Mouse (Mus musculus): ENCODE measurements around the gene Castor1. TPM values are rescaled to one million over a fixed set of nuclear protein-coding genes. Genes with fewer than 3 reads are reported as not detected.

The Castor1 gene
- polyA plus RNA-seq, 1 experiment from 2014 or later, result 1.7 TPM

DNA sequence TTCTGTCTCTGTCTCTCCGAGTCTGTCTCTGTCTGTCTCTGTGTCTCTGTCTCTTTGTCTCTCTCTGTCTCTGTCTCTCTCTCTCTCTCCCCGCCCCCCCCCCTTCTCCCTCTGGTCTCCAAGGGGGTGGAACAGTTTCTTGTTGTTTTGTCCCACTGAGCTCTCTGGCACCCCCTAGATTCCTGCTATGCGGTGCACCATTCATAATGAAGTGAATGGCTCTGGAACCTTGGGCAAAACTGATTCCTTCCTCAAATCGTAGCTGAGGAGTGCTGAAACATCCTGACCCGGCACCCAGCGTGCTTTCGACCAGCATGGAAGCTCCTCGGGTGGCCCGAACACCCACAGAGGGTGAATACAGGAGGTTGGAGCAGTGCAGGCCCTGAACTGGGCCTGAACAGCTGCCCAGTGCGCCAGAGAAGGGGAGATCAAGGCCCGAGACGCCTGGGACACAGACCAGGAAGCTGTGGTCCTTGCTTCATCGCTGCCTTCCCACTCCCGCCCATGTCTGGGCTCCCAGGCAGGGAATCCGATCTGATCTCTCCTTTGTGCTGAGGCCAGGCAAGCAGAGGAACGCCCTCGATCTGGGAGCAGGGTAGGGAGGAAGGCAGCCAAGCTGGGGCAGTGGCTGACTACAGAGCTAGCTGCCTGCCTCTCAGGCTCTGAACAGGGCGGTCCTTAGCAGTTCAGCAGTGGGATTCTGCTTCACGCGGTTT, 52.9 kb downstream of the Castor1 start:
- H3K4me2 ChIP-seq (ENCODE audit: low read depth, low read length), result no peak overlapping the region
- no peaks in the 10 kb centered on the region for H3K36me3 ChIP-seq (ENCODE audit: control insufficient read depth, insufficient read depth)
- H3K27ac ChIP-seq (ENCODE audit: low read length), result no peak overlapping the region
- no peak for ATAC-seq (ENCODE audit: low read depth)
- H3K9me3 ChIP-seq (replicated peaks; ENCODE audit: control insufficient read depth, low read length), result no peaks in the 10 kb centered on the region
- H3K27me3 ChIP-seq (ENCODE audit: control insufficient read depth, insufficient read depth, low read depth, low read length), result peaks cover 40% of the 10 kb centered on the region
- H3K4me3 ChIP-seq (ENCODE audit: low read depth, low read length), result no peak overlapping the region
- H3K9ac ChIP-seq (ENCODE audit: low read depth, low read length), result no peak overlapping the region
- no peaks in the 10 kb centered on the region; the same call in none of the 2 replicates for H3K4me1 ChIP-seq (ENCODE audit: control insufficient read depth, low read depth, low read length)
- WGBS (ENCODE audit: insufficient replicate concordance), result 27% methylated on average over 20 of the region's 20 CpGs

GRCm38 (mm10) chr11:4271544-4271943, 53.5 kb downstream of the Castor1 start:
- 65% methylated on average over 11 of the region's 11 CpGs for WGBS (ENCODE audit: insufficient replicate concordance)
- Histone ChIP-seq H3K9ac (ENCODE audit: low read depth, low read length) (no peak overlapping the region), H3K36me3 (ENCODE audit: control insufficient read depth, insufficient read depth) (no peaks in the 10 kb centered on the region), H3K4me1 (ENCODE audit: control insufficient read depth, low read depth, low read length) (no peaks in the 10 kb centered on the region; the same call in 1 of the 2 replicates), H3K4me3 (ENCODE audit: low read depth, low read length) (no peak overlapping the region), H3K4me2 (ENCODE audit: low read depth, low read length) (no peak overlapping the region), H3K27me3 (ENCODE audit: control insufficient read depth, insufficient read depth, low read depth, low read length) (peaks cover 34% of the 10 kb centered on the region), H3K27ac (ENCODE audit: low read length) (no peak overlapping the region), H3K9me3 (replicated peaks; ENCODE audit: control insufficient read depth, low read length) (no peaks in the 10 kb centered on the region)
- no peak for ATAC-seq (ENCODE audit: low read depth)

Other genes with a start within 250 kb of the Castor1 start
- 0.07 and 0.12 TPM in 2 replicates for gene 4930556J24Rik, start 241.4 kb upstream of the Castor1 start, polyA plus RNA-seq (2015; fragmentation: Nextera tagmentation; extraction: Ambion mirVana)
- 1.0 and 2.1 TPM in 2 replicates for gene Gal3st1, start 234.6 kb upstream of the Castor1 start, polyA plus RNA-seq (2015; fragmentation: Nextera tagmentation; extraction: Ambion mirVana)
- gene Sec14l4, start 186.8 kb upstream of the Castor1 start, polyA plus RNA-seq (2015; fragmentation: Nextera tagmentation; extraction: Ambion mirVana), result 4.7 and 6.3 TPM in 2 replicates
- gene Sec14l3, start 153.4 kb upstream of the Castor1 start, polyA plus RNA-seq (2015; fragmentation: Nextera tagmentation; extraction: Ambion mirVana), result not detected in 2 replicates
- gene Mtfp1, start 122.8 kb upstream of the Castor1 start, polyA plus RNA-seq (2015; fragmentation: Nextera tagmentation; extraction: Ambion mirVana), result 17.9 and 19.7 TPM in 2 replicates
- gene Sec14l2, start 94.8 kb upstream of the Castor1 start, polyA plus RNA-seq (2015; fragmentation: Nextera tagmentation; extraction: Ambion mirVana), result 11.6 and 12.0 TPM in 2 replicates
- 4.6 and 5.0 TPM in 2 replicates for gene Rnf215, start 83.0 kb upstream of the Castor1 start, polyA plus RNA-seq (2015; fragmentation: Nextera tagmentation; extraction: Ambion mirVana)
- gene Ccdc157, start 57.9 kb upstream of the Castor1 start, polyA plus RNA-seq (2015; fragmentation: Nextera tagmentation; extraction: Ambion mirVana), result 0.39 and 0.79 TPM in 2 replicates
- gene Sf3a1, start 57.9 kb upstream of the Castor1 start, polyA plus RNA-seq (2015; fragmentation: Nextera tagmentation; extraction: Ambion mirVana), result 15.9 and 18.2 TPM in 2 replicates
- gene Tbc1d10a, start 31.4 kb upstream of the Castor1 start, polyA plus RNA-seq (2015; fragmentation: Nextera tagmentation; extraction: Ambion mirVana), result 6.5 and 6.6 TPM in 2 replicates
- 0.40 and 0.53 TPM in 2 replicates for gene Osm, start 18.2 kb downstream of the Castor1 start, polyA plus RNA-seq (2015; fragmentation: Nextera tagmentation; extraction: Ambion mirVana)
- 0.02 TPM in 1 of 2 replicates, not detected in the other for gene Lif, start 39.3 kb downstream of the Castor1 start, polyA plus RNA-seq (2015; fragmentation: Nextera tagmentation; extraction: Ambion mirVana)
- 0.19 and 0.39 TPM in 2 replicates for gene Hormad2, start 222.9 kb downstream of the Castor1 start, polyA plus RNA-seq (2015; fragmentation: Nextera tagmentation; extraction: Ambion mirVana)

All from liver, embryonic 16.5 days (tissue).